Mouse (Mus musculus) layer of hippocampus, adult 11-12 months (tissue): ENCODE data around the gene Degs1.

ENCODE experiments used
- DNase-seq: peaks from one replicate; pipeline ENCODE4 v3.0.0; 2022; ENCODE audit warnings: low spot score

Degs1 gene

GRCm38 (mm10) chr1:182280577-182280976, 2.0 kb downstream of the Degs1 start:
- no peak for DNase-seq

- DNase-seq, result no peak
These were observed 2.6 kb downstream of the Degs1 start for GRCm38 (mm10) chr1:182280046-182280445.

GRCm38 (mm10) chr1:182279436-182279835, 3.2 kb downstream of the Degs1 start:
- no peak for DNase-seq

GRCm38 (mm10) chr1:182275109-182275508, 7.5 kb downstream of the Degs1 start:
- DNase-seq, result no peak

GRCm38 (mm10) chr1:182271632-182272031, 11.0 kb downstream of the Degs1 start:
- DNase-seq, result no peak

- no peak for DNase-seq
These were observed 11.5 kb downstream of the Degs1 start for GRCm38 (mm10) chr1:182271130-182271529.

- no peak for DNase-seq
These were observed 14.3 kb downstream of the Degs1 start for GRCm38 (mm10) chr1:182268317-182268716.

- no peak for DNase-seq
These were observed 16.5 kb downstream of the Degs1 start for GRCm38 (mm10) chr1:182266028-182266525.

GRCm38 (mm10) chr1:182256041-182256680, 26.4 kb downstream of the Degs1 start:
- no peak for DNase-seq

- DNase-seq, result no peak
These were observed 27.6 kb downstream of the Degs1 start for GRCm38 (mm10) chr1:182255031-182255430.

- DNase-seq, result no peak
These were observed 28.0 kb downstream of the Degs1 start for GRCm38 (mm10) chr1:182254618-182255017.

- no peak for DNase-seq
These were observed 28.7 kb downstream of the Degs1 start for GRCm38 (mm10) chr1:182253756-182254534.

- no peak for DNase-seq
These were observed 30.0 kb downstream of the Degs1 start for GRCm38 (mm10) chr1:182252534-182253171.

GRCm38 (mm10) chr1:182250734-182251133, 31.9 kb downstream of the Degs1 start:
- no peak for DNase-seq

GRCm38 (mm10) chr1:182249298-182249697, 33.3 kb downstream of the Degs1 start:
- DNase-seq, result no peak

- DNase-seq, result no peak
These were observed 37.6 kb downstream of the Degs1 start for GRCm38 (mm10) chr1:182245003-182245402.

GRCm38 (mm10) chr1:182238056-182238703, 44.4 kb downstream of the Degs1 start:
- DNase-seq, result no peak

- peak; percentile 34 for DNase-seq
These were observed 45.2 kb downstream of the Degs1 start for GRCm38 (mm10) chr1:182237386-182237785.

- DNase-seq, result no peak
These were observed 47.4 kb downstream of the Degs1 start for GRCm38 (mm10) chr1:182235174-182235573.

- DNase-seq, result no peak
These were observed 53.2 kb downstream of the Degs1 start for GRCm38 (mm10) chr1:182229381-182229780.

GRCm38 (mm10) chr1:182227141-182227963, 55.3 kb downstream of the Degs1 start:
- no peak for DNase-seq
